In genomic region chr15:79429527-79429926, GRCm38 (mm10) we compare ENCODE assay signal across 26 mouse cellular contexts.
"Had no signal": no experiment of that assay in that cellular context is flagged by ENCODE, and none has a peak within 500 bp of the region (broad histone marks: within the 10 kb centered on the region; RNA-seq: fewer than 3 reads in every experiment).

No protein-coding gene starts in this region.

- H3K9ac ChIP-seq: embryonic facial prominence, embryonic 12.5 days; embryonic facial prominence, embryonic 13.5 days; embryonic facial prominence, embryonic 15.5 days; forebrain, embryonic 12.5 days; forebrain, embryonic 13.5 days; forebrain, embryonic 15.5 days; forebrain, postnatal 0 days had no signal

- H3K27ac ChIP-seq: embryonic facial prominence, embryonic 10.5 days; embryonic facial prominence, embryonic 12.5 days; embryonic facial prominence, embryonic 13.5 days; embryonic facial prominence, embryonic 15.5 days; forebrain, embryonic 10.5 days; forebrain, embryonic 12.5 days; forebrain, embryonic 13.5 days; forebrain, embryonic 15.5 days; gastrocnemius, adult 2 months had no signal

- H3K4me2 ChIP-seq: embryonic facial prominence, embryonic 12.5 days; embryonic facial prominence, embryonic 13.5 days; embryonic facial prominence, embryonic 15.5 days; forebrain, embryonic 12.5 days; forebrain, embryonic 13.5 days; forebrain, embryonic 15.5 days had no signal

- H3K4me1 ChIP-seq: embryonic facial prominence, embryonic 12.5 days; forebrain, embryonic 13.5 days; forebrain, embryonic 15.5 days had no signal

- H3K9me3 ChIP-seq: embryonic facial prominence, embryonic 10.5 days; embryonic facial prominence, embryonic 12.5 days; embryonic facial prominence, embryonic 13.5 days; embryonic facial prominence, embryonic 15.5 days; forebrain, embryonic 10.5 days; forebrain, embryonic 12.5 days; forebrain, embryonic 13.5 days; forebrain, embryonic 15.5 days had no signal

- H3K4me3 ChIP-seq: embryonic facial prominence, embryonic 10.5 days; embryonic facial prominence, embryonic 12.5 days; embryonic facial prominence, embryonic 13.5 days; embryonic facial prominence, embryonic 15.5 days; erythroblast, embryonic 14.5 days; forebrain, embryonic 10.5 days; forebrain, embryonic 12.5 days; forebrain, embryonic 13.5 days; forebrain, embryonic 15.5 days; gastrocnemius, adult 2 months had no signal

- H3K27me3 ChIP-seq: embryonic facial prominence, embryonic 12.5 days; embryonic facial prominence, embryonic 13.5 days; embryonic facial prominence, embryonic 15.5 days; forebrain, embryonic 12.5 days; forebrain, embryonic 13.5 days; forebrain, embryonic 15.5 days had no signal

- ATAC-seq: forebrain, embryonic 13.5 days; forebrain, embryonic 14.5 days; forebrain, embryonic 15.5 days; forebrain, embryonic 16.5 days; forebrain, postnatal 0 days had no signal

- DNase-seq: cerebellum, adult 8-10 months; cerebellum, adult 9-10 months; cerebellum, adult 9-11 months; cerebellum, postnatal 10 days; cerebellum, postnatal 14 days; cerebellum, postnatal 25 days; cerebellum, postnatal 36 days; embryo, embryonic 11 days; forebrain, postnatal 0 days; gastrocnemius, adult 2 months; gastrocnemius, postnatal 10 days; gastrocnemius, postnatal 14 days; gastrocnemius, postnatal 25 days; gastrocnemius, postnatal 36 days; heart, adult 18-20 months had no signal
